ENCODE assay signal across 17 mouse cellular contexts in genomic region chr13:63063706-63064105, GRCm38 (mm10).
A peak's percentile ranks its signal among the peaks of the same experiment; 100 is the strongest.
DNase-seq lines count a peak whose midpoint lies in the region; ATAC-seq and TF ChIP-seq lines count a peak whose summit lies in the region.
"Had no signal": no experiment of that assay in that cellular context is flagged by ENCODE, and none has a peak within 500 bp of the region (broad histone marks: within the 10 kb centered on the region; RNA-seq: fewer than 3 reads in every experiment).

No protein-coding gene starts in this region.

- no peak overlapping the region for H3K4me2 ChIP-seq in intestine, embryonic 16.5 days (ENCODE audit: low read depth, low read length)
- no peak overlapping the region for H3K4me2 ChIP-seq in intestine, embryonic 15.5 days (replicated peaks)
- peak overlapping the region; percentile 2; the same call in 1 of the 2 replicates for H3K4me2 ChIP-seq in liver, embryonic 13.5 days

- no peak overlapping the region for H3K4me3 ChIP-seq in intestine, embryonic 16.5 days (ENCODE audit: low read length)
- H3K4me3 ChIP-seq in intestine, embryonic 15.5 days (replicated peaks), result no peak overlapping the region
- no peak overlapping the region for H3K4me3 ChIP-seq in liver, embryonic 13.5 days (replicated peaks)
- no peak overlapping the region for H3K4me3 ChIP-seq in layer of hippocampus, adult 2 months
- H3K4me3 ChIP-seq: gastrocnemius, adult 2 months had no signal

- no peaks in the 10 kb centered on the region for H3K9me3 ChIP-seq in intestine, embryonic 16.5 days (ENCODE audit: control insufficient read depth, low read length)
- no peaks in the 10 kb centered on the region for H3K9me3 ChIP-seq in intestine, embryonic 15.5 days
- H3K9me3 ChIP-seq in liver, embryonic 13.5 days (replicated peaks), result no peaks in the 10 kb centered on the region

- H3K9ac ChIP-seq in intestine, embryonic 16.5 days (ENCODE audit: low read depth, low read length), result no peak overlapping the region
- no peak overlapping the region for H3K9ac ChIP-seq in intestine, embryonic 15.5 days
- H3K9ac ChIP-seq in liver, embryonic 13.5 days, result no peak overlapping the region

- WGBS in intestine, embryonic 16.5 days, result 76% methylated on average over 1 of the region's 1 CpGs
- WGBS in intestine, embryonic 15.5 days, result 71% methylated on average over 1 of the region's 1 CpGs
- 24% methylated on average over 1 of the region's 1 CpGs for WGBS in liver, embryonic 13.5 days (ENCODE audit: insufficient replicate concordance)

- H3K27me3 ChIP-seq in intestine, embryonic 16.5 days (replicated peaks; ENCODE audit: control insufficient read depth, insufficient read depth, low read length), result no peaks in the 10 kb centered on the region
- H3K27me3 ChIP-seq in intestine, embryonic 15.5 days (replicated peaks), result no peaks in the 10 kb centered on the region
- no peaks in the 10 kb centered on the region for H3K27me3 ChIP-seq in liver, embryonic 13.5 days

- no peak for TF ChIP-seq CTCF in layer of hippocampus, adult 2 months (conservative IDR thresholded peaks at IDR 0.05)

- peak; percentile 56 for DNase-seq in c-Kit-positive CD71-positive TER-119-negative erythroid progenitor cells, embryonic 14.5 days (ENCODE audit: low read depth)
- DNase-seq in liver, embryonic 13.5 days, result peak; percentile 63
- DNase-seq in layer of hippocampus, adult 2 months (ENCODE audit: low spot score in 2 of 2), result no peak
- DNase-seq in frontal cortex, postnatal 25 days (ENCODE audit: low spot score in 2 of 2), result no peak
- no peak for DNase-seq in frontal cortex, postnatal 10 days (ENCODE audit: low spot score in 2 of 2)
- DNase-seq: adrenal gland, adult 8-10 months; B cell, adult 2 months; cerebellum, adult 9-10 months; gastrocnemius, adult 2 months; heart, postnatal 4 days; kidney, postnatal 14 days; midbrain, embryonic 14.5 days had no signal

- no peak overlapping the region for H3K27ac ChIP-seq in intestine, embryonic 16.5 days (ENCODE audit: low read length)
- no peak overlapping the region for H3K27ac ChIP-seq in intestine, embryonic 15.5 days
- H3K27ac ChIP-seq in liver, embryonic 13.5 days, result no peak overlapping the region
- H3K27ac ChIP-seq in layer of hippocampus, adult 2 months, result no peak overlapping the region
- H3K27ac ChIP-seq: gastrocnemius, adult 2 months; stomach, postnatal 0 days had no signal

- H3K4me1 ChIP-seq in intestine, embryonic 16.5 days (ENCODE audit: control insufficient read depth, insufficient read depth, low read length), result no peaks in the 10 kb centered on the region
- no peaks in the 10 kb centered on the region for H3K4me1 ChIP-seq in intestine, embryonic 15.5 days (replicated peaks)
- peaks cover 11% of the 10 kb centered on the region for H3K4me1 ChIP-seq in liver, embryonic 13.5 days (replicated peaks)

- ATAC-seq in intestine, embryonic 16.5 days, result peak; percentile 55
- no peak for ATAC-seq in intestine, embryonic 15.5 days
- ATAC-seq in liver, embryonic 13.5 days (ENCODE audit: low read depth), result peak; percentile 91
- ATAC-seq in megakaryocyte progenitor cell, adult 5-6 weeks (replicated peaks; ENCODE audit: poor library complexity), result peak; percentile 70
- ATAC-seq: forebrain, embryonic 14.5 days had no signal

- no peaks in the 10 kb centered on the region for H3K36me3 ChIP-seq in intestine, embryonic 16.5 days (ENCODE audit: control insufficient read depth, insufficient read depth, low read length)
- 0 out of 2 replicates have a peak, but pooled peaks cover 3% of the 10 kb centered on the region for H3K36me3 ChIP-seq in intestine, embryonic 15.5 days
- no peaks in the 10 kb centered on the region for H3K36me3 ChIP-seq in liver, embryonic 13.5 days

Comparison
In these comparisons a context has a peak if more than half of its experiments do, and no peak if none do; other contexts are left out.
1. DNase-seq: peak in c-Kit-positive CD71-positive TER-119-negative erythroid progenitor cells, embryonic 14.5 days (single experiment) and liver, embryonic 13.5 days (single experiment); none in layer of hippocampus, adult 2 months (0 of 2), frontal cortex, postnatal 25 days (0 of 2) and frontal cortex, postnatal 10 days (0 of 2).